Mouse (Mus musculus) NIH3T3 (cell line): ENCODE measurements around the gene Klf2.

ENCODE experiments used
- DNase-seq: peaks from one replicate; pipeline ENCODE4 v3.0.0-alpha.2; 2012; ENCODE audit warnings: low read depth

Gene Klf2

DNA sequence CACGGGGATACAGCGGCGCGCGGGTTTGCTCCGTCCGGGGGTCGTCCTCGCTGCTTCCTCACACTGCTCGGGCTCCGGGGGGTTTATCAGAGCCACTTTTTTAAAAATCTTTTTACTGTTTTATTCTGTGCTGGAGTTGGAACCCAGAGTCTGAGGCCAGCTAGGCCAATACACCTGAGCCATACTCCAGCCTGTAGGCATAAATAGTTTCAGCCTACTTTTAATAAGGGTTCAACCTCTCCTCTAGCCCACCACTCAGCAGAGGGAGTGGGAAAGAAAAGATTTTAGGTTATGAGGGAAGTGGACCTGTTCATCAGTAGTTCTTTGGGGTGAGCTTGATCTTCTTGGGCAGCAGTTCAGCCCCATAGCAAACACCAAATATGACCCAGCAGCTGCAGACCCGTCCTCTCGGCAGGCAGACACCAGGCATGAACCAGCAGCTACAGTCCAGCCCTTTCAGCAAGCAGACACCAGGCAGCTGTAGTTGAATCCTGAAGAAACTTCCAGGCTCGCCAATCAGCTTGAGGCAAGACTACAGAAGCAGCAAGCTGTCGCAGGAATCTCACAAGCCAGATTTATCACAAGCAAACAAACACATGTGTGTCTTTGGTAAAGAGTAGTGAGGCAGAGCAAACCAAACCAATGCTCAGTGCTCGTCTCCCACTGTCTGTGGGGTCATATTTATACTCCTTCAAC, 13.5 kb upstream of the Klf2 start, which contains the start of gene Gm10282:
TSS of gene Gm10282 (minus strand) at position 51 of the 696 bp plus-strand sequence.
- peak; percentile 60 for DNase-seq

DNA sequence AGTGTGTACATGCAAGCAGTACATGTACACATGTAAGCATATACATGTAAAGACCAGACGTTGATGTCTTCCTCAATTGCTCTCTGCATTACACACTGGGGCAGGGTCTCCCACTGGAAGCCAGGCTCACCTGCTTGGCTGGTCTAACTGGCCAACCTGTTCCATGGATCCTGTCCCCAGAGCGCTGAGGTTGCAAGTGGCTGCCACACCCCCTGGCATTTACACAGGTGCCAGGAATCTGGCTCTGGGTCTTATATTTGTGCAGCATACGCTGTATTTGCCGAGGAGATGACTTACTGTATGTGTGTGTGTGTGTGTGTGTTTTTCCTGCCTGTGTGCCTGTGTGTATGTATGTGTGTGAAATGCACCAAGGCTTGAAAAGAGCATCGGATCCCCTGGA, 11.9 kb upstream of the Klf2 start:
- no peak for DNase-seq

DNA sequence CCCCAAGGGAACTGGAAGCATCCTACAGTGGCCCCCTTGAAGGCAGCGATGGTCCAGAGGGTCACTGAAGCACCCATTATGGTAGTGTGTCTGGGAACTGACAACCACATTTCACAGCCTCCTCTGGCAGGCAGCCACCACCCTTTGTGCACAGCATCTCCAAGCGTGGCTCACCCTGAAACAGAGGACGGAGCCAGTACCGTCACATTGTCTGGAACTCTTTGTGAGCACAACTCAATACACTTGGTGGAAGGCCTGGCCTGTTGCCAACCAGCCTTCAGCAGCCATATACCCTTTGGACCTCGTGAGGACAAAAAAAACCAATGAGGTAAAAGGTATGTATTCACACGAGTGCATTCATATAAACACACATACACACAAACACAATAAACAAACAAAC, 10.6 kb upstream of the Klf2 start:
- peak; percentile 49 for DNase-seq

DNA sequence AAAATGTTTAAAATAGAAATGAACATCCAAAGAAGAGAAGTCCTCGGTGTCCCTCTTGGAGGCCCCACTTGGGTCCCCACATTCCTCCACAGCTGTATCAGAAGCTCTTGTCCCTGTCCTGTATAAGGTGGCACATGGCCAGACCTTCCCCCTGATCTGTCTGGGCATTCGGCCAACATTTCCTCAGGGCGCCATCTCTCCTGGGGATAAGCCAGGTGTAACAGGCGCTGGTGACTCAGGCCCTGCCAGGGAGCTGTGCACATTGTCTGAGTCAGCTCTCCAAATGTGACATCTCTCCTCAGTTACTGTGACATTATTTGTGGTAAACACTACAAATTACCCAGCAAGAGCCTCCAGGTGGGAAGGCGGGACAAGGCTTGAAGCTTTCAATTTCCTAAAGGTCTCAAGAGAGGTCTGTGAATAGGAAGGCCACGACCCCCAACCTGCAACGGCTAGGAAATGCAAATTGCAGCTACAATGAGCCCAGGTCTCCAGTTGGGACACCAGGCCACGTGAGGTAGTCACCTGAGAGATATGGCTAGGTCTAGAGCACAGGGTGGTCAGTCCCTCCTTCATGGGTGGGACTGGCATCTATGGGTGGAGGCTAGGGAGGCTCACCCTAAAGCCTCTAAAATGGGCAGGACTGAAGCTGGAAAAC, 7.9 kb upstream of the Klf2 start:
- DNase-seq, result peak; percentile 62

DNA sequence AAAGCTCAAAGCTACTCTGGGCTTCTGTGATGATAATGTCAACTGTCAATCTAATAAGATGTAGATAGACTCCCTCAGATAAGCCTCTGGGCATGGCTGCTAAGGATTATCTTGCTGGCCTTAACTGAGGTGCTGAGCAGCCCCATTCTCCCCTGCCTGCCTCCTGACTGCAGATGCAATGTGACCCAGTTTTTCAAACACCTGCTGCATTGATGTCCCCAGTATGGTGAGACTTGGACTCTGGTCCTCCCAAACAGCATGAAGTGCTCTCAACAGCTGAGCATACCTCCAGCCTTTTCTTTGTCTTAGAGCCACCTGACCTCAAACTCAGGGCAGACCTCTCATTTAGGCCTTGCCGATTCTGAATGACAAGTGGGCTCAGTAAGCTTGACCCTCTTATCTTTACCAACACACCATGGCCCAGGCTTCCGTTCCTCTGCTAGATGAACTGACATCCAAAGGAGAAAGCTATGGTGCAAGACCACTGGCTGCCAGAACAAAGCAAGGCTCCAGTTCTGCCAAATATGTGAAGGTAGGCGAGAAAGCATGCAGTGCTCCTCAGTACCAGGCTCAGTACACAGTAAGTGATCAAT, 5.8 kb upstream of the Klf2 start:
- no peak for DNase-seq

DNA sequence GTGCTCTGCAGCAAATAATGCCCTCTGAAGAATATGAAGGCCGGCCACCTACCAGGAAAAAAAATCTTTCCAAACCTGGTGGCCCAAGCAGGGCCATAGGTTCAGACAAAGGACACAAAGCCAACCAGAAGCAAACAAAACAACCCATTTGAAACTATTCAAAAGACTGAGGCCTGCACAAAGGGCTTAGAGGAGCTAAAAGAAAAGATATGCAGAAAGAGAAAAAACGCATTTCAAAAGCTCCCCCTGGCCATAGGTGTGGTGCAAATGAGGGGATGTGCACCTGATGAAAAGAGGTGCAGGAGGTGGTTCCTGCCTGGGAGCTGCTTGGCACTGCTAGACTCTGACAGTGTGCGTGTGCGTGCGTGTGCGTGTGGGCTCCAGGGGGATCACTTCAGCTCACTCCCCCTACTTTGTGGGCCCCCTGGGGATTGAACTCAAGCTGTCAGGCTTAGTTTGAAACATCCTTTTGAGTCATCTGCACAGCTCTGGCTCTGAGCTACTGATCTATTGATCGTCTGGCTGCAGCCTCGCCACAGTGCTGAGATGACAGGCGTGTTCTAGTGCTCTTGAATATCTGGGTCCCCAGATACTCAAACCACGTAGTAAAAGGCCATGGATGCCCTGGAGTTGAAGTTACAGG, 2.7 kb upstream of the Klf2 start:
- DNase-seq, result no peak

DNA sequence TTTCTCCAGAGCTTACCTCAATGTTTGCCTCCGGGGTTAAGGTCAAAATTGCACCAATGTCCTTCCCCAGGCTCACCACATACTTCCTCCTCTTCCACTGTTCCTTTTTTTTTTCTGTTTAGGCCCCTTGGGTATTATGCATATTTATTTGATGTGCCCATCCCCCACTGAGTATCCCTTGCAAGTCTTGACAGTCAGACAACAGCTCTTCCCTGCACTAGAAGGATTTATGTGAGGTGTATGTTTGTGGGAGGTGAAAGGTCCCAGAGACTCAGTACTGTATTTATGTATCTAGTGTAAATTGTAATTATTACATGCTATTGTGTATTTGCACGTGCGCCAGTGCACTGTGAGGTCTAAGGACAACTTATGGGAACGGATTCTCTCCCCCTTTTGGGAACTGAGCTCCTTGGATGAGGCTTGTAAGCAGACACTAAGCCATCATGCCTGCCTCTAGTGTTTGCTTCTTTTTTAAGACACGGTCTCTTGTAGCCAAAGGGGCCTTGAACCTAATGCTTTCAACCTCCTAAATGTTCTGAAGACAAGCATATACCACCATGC, 1.0 kb upstream of the Klf2 start:
- DNase-seq, result peak; percentile 44

DNA sequence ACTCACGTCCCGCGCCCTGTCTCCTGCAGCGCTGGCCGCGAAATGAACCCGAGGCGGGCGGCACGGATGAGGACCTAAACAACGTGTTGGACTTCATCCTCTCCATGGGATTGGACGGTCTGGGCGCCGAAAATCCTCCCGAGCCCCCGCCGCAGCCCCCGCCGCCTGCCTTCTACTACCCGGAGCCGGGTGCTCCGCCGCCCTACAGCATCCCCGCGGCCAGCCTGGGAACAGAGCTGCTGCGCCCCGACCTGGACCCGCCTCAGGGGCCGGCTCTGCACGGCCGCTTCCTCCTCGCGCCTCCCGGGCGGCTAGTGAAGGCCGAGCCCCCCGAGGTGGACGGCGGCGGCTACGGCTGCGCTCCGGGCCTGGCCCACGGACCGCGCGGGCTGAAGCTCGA, 564 bp downstream of the Klf2 start:
- peak; percentile 48 for DNase-seq

DNA sequence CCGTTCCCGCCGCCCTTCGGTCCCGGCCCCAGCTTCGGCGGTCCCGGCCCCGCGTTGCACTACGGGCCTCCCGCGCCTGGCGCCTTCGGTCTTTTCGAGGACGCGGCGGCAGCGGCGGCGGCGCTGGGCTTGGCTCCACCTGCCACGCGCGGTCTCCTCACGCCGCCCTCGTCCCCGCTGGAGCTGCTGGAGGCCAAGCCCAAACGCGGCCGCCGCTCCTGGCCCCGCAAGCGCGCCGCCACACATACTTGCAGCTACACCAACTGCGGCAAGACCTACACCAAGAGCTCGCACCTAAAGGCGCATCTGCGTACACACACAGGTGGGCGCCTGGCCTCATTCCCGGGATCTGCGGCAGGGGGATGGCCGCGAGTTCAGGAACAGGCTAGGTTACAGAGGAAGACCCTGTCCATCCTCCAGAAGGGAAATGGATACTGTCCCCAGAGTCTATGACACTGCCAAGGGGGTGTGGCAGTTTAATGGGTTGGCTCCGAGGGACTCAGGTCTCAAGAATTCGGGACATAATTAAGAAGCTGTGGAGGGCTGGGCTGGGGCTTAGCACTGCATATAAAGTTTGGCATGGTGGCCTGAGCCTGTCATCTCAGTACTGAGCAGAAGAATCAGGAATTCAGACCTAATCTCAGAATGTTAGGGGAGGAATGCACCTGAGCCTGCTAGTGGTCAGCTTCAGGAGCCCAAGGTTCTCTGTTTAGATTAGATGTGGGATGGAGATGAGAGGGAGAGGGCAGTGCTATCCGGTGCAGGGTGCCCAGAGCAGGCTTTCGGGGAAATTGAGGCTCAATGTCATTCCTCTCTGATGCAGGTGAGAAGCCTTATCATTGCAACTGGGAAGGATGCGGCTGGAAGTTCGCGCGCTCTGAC, 1.3 kb downstream of the Klf2 start:
- peak; percentile 23 for DNase-seq

DNA sequence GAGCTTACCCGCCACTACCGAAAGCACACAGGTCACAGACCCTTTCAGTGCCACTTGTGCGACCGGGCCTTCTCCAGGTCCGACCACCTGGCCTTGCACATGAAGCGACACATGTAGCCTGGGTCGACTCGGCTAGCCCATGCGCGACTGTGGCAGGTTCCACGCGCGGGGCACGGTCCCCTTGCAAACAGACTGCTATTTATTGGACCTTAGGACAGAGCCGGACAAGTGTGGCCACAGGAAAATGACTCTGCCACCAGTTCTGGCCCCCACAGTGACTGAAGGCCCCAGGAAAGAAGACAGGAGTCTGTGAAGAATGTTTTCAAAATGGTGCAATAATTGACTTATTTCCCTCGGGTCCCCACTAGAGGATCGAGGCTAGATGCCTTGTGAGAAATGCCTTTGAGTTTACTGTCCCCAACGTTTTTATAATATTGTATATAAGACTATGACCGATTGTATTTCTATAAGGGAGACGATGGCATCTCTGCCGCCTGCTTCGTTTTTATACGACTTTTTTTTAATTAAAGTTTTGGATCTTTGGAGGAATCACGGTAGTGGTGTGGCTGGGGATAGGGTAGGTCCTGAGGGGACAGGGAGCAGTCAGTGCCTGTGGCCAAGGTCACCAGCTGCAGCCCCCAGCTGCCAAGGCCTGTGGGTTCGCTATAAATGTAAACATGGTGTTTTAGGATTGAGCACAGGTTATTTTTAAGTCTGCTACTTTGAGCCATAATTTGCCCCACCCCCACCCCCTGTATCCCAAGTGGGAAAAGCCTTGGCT, 2.2 kb downstream of the Klf2 start:
- DNase-seq, result no peak

DNA sequence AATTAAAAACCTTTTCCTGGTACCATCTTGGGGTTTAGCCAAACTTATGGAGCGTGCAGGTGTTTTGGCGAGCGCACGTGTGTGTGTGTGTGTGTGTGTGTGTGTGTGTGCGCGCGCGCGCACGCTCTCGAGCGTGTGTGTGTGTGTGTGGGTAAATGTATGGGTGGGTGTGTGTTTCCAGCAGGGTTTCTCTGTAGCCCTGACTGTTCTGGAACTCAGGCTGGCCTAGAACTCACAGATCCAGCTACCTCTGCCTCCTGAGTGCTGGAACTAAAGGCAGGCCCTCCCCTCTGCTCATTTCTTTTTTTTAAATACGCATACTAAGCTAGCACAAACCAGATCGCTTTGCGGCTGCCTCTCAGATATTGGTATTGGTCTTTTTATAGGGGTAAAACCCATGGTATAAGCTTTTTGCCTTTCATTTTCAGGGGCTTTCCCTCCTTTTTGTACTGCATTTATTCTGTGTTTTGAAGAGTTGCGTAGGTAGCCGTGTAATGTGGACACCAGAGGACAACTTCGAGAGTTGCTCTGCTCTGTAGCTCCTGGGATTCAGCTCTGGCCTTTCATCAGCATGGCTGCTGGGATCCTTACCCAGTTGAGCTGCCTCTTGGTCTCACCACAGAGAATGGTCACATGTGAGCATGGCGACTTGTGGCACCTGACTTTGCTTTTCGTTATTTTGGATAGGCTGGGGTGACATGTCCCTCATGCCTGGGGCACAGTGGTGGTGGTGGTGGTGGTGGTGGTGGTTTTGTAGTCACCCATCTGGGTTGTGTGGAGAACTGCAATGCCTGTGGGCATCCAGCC, 3.0 kb downstream of the Klf2 start:
- no peak for DNase-seq

DNA sequence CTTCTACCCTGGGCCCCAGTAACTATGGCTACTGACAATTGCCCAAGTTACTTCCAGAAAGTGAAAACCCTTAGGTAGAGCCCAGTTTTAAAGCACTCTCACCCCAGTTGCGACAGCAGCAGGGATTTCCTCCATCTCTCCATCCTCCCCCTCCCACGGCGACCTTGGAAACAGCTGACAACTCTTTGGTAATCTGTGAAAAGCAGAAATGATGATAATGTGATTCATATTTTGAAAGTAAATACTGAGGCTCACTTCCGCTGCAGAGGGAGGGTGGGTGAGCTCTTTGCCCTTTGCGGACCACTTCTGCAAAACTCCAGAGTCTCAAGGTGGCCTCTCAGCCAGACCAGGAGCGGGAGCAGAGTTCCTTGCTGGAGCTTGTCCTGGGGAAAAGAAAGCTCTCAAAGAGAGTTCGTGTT, 3.6 kb downstream of the Klf2 start:
- peak; percentile 74 for DNase-seq

DNA sequence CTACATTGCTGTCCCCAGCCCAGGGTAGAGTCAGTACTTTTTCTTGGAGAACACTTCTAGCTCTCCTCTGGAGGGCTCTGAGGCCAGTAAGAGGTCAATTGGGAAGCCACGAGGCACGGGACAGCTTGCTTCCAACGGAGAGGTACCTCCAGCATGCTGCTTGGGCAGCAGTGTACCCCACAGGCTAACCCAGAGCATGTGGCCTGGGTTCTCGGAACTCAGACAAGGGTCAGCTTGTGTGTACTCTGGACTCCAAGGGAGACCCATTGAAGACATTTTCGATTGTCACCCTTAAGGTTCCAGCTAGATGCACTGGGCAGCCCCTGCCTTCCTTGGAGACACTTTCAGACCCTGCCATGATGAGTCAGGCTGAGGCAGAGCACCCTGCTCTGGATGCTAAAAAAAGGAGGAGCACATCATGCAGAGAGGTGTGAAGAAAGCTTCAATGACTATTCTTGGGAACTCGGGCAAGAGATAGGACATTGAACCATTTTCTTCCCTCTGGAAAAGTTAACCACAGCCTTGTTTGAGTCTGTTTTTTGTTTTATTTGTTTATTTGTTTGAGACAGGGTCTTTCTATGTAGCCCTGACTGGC, 4.4 kb downstream of the Klf2 start:
- DNase-seq, result no peak

DNA sequence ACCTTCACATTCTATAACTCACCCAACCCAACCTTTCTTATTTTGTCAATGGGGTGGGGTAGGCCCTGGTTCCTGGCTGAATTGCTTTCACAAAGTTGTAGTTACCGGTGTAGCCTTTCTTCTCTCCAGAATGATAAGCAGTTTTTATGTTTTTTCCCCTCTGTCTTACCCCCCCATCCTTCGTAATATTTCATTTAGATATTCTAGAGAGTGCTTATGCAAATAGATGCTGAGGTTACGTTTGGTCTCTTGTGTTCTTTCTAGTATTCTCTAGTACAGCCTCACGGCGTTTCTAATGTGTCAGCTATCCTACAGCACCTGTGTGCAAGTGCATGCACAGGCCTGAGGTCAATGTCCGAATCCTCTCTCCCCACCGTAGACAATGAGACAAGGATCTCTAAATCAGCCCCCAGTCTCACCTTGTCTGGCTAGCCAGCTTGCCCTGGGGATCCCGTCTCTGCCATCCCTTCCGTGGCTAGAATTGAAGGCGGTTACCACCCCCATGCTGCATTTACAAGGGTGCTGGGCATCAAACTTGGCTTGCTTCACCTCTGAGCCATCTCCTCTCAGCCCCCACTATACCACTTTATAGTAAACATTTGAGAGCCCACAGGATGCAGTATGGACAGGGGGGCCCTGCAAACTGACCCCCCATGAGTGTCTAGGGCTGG, 5.3 kb downstream of the Klf2 start:
- DNase-seq, result no peak

DNA sequence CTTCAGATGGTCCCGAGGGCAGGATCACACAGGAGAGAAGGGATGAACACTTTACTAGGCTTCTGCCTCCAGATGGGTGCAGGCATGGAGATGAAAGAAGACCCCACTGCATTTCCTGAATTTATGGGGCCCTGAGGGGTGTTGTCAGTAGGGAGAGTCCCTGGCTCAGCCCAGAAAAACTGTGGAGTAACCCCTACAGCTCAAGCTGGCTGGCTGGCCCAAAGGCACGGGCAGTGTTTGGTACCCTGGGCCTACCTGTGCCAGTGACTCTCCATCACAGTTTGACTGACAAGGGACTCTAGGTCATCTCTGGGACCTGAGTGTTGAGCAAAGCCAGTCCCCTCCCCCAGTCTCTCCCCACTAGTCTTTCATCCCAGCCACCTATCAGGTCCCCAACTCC, 5.9 kb downstream of the Klf2 start:
- no peak for DNase-seq

DNA sequence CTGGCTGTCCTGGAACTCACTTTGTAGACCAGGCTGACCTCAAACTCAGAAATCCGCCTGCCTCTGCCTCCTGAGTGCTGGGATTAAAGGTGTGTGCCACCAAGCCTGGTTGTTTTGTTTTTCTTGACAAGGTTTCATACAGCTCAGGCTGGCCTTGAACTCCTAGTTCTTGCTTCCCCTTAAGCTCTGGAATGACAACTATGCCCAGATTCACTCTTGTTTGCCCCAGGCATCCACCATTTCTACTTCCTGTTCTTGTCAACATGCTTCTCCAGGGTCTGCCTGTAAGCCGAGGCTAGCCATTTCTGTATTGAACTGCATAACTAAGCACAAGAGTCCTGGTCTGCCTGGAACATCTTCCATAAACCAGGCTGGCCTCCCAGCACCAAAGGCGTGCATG, 10.3 kb downstream of the Klf2 start:
- DNase-seq, result no peak

DNA sequence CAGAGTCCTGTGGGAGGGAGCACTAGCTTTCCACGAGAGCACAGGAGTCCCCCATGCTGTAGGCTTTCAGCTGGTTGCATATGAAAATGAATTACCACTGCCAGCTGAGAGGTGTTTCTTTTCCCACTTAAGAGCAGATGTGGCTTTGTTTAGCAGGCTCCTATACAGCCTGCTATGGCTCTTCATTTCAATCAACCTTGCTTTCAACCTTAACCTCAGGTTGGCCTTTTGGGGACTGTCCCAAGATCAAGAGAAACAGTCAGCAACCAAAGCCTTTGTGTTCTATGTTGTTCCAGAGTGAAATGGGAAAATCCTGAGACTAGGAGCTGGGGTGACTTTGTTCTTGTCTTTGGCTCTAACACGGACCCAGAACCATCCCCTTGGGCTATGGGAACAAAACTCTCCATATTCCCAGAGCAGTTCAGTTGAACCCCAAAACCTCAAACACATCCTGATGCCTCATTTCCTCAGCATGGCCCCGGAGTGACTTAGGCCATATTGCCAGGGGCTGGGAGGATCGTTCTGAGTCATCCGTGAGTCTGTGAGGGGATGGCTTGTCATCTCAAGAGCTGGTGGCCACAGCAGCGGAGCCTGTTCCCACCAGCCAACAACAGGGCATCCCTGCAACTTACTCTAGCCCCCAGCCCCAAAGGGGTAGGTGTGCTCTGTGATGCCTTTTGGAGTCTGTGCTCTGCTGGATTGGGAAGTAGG, 12.1 kb downstream of the Klf2 start:
- no peak for DNase-seq

DNA sequence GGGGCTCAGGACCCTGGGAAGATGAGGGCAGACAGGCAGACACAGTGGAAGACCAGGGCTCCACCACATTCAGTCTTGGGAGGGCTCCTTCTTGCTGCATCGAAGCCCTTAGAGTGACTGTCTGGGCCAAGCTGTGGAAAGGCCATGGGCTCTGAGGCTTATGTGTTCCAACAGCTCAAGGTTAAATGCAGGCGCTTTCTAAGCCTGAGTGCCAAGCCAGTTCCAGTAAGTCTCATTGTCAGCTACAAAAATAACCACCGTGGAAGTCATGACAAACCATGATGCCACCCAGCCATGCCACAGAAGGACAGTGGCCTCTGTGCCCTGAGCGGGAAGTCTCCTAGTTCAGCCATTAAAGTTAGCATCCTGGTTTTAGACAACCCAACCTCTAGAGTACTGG, 12.8 kb downstream of the Klf2 start:
- no peak for DNase-seq
